Mouse (Mus musculus): ENCODE data around the gene Krt79.

DNA sequence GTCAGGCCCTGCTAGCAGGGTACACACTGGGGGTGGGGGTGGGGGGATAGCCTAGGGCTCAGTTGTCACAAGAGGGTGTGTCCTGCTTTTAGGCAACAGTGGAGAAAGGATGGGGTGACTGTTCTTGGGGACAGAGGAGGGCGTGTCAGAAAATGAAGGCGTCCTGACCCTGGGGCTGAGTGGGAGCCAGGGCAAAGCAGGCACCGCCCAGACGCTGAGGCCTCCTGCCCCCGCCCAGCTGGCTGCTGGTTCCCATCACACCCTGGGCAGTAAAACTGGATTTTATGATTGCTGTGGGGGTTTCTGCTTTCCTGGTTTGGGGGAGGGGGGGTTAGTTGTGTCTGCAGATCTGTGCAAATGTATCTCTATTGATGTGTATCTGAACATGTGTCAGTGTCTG lies 35.9 kb upstream of the Krt79 start:
- TF ChIP-seq CTCF (IDR thresholded peaks at IDR 0.05; ENCODE audit: borderline replicate concordance, insufficient read depth, low read depth, low read length): no peak
- TF ChIP-seq POLR2A (IDR thresholded peaks at IDR 0.05; ENCODE audit: borderline replicate concordance, insufficient read depth, low read length): no peak

All from cerebellum, adult 2 months (tissue).